Mouse (Mus musculus) forebrain, embryonic 11.5 days (tissue): ENCODE measurements around the gene Agap1. TPM values are rescaled to one million over a fixed set of nuclear protein-coding genes. Genes with fewer than 3 reads are reported as not detected.

Experiments
- ATAC-seq: fragments of 200-750 bp; cut with Nextera tagmentation; replicated peaks from 2 replicates; pipeline ENCODE4 v1.8.0; 2017; ENCODE audit warnings: moderate TSS enrichment; ENCODE audit not compliant: low FRiP score
- DNase-seq: peaks from one replicate; pipeline ENCODE4 v3.0.0-alpha.2; 2017; ENCODE audit warnings: low spot score
- H3K27ac ChIP-seq: fragments of 300-500 bp; sonication (generic); 2 replicates; pipeline ENCODE4 v1.5.1; 2014; ENCODE audit warnings: low read depth, low read length
- H3K27me3 ChIP-seq: fragments of 300-500 bp; sonication (generic); 2 replicates; pipeline ENCODE4 v1.6.1; 2014; ENCODE audit warnings: mild to moderate bottlenecking, low read length, mixed read lengths; ENCODE audit not compliant: control insufficient read depth, insufficient read depth
- H3K36me3 ChIP-seq: fragments of 300-500 bp; sonication (generic); 2 replicates; pipeline ENCODE4 v1.6.1; 2014; ENCODE audit warnings: mild to moderate bottlenecking, low read length, moderate library complexity, mixed read lengths; ENCODE audit not compliant: control insufficient read depth, insufficient read depth
- H3K4me1 ChIP-seq: fragments of 300-500 bp; sonication (generic); replicated peaks from 2 replicates; pipeline ENCODE4 v1.6.1; 2014; ENCODE audit warnings: low read length, mixed read lengths; ENCODE audit not compliant: control insufficient read depth, insufficient read depth
- H3K4me2 ChIP-seq: fragments of 300-500 bp; sonication (generic); 2 replicates; pipeline ENCODE4 v1.6.1; 2014; ENCODE audit warnings: low read depth, mild to moderate bottlenecking, low read length, moderate library complexity, mixed read lengths; ENCODE audit not compliant: severe bottlenecking
- H3K4me3 ChIP-seq: fragments of 300-500 bp; sonication (generic); 2 replicates; pipeline ENCODE4 v1.5.1; 2014; ENCODE audit warnings: low read depth, low read length
- H3K9ac ChIP-seq: fragments of 300-500 bp; sonication (generic); 2 replicates; pipeline ENCODE4 v1.6.1; 2014; ENCODE audit warnings: low read length
- H3K9me3 ChIP-seq: fragments of 300-500 bp; sonication (generic); 2 replicates; pipeline ENCODE4 v1.6.1; 2016; ENCODE audit warnings: low read length, mixed read lengths; ENCODE audit not compliant: control insufficient read depth
- WGBS: fragments of 180-500 bp; shearing (Covaris S2); extraction: QIAGEN DNeasy Blood & Tissue Kit; methylation state at CpG from one replicate; pipeline ENCODE4 v1.1.7; 2014; 5-methylcytosine and 5-hydroxymethylcytosine counted together
- polyA plus RNA-seq: library from polyadenylated mRNA; unstranded; fragments of >200 nt; fragmentation: Nextera tagmentation; extraction: Ambion mirVana; gene quantifications from 2 replicates; pipeline ENCODE4 v1.2.1, GENCODE M21; 2014

Gene Agap1
- polyA plus RNA-seq, 1 experiment from 2014 or later = 36.1 TPM

GRCm38 (mm10) chr1:89465417-89466002 is 10.9 kb downstream of the Agap1 start:
- ATAC-seq (no peak), DNase-seq (no peak)
- Histone ChIP-seq H3K27ac (no peak overlapping the region), H3K4me1 (peaks cover 30% of the 10 kb centered on the region), H3K36me3 (no peaks in the 10 kb centered on the region), H3K9ac (no peak overlapping the region), H3K4me2 (no peak overlapping the region), H3K4me3 (no peak overlapping the region), H3K9me3 (no peaks in the 10 kb centered on the region), H3K27me3 (no peaks in the 10 kb centered on the region)
- 15% methylated on average over 5 of the region's 5 CpGs for WGBS

GRCm38 (mm10) chr1:89467321-89468069 is 12.9 kb downstream of the Agap1 start:
- Histone ChIP-seq H3K27ac (no peak overlapping the region), H3K9ac (no peak overlapping the region), H3K36me3 (no peaks in the 10 kb centered on the region), H3K27me3 (no peaks in the 10 kb centered on the region), H3K9me3 (no peaks in the 10 kb centered on the region), H3K4me1 (peaks cover 30% of the 10 kb centered on the region), H3K4me3 (no peak overlapping the region), H3K4me2 (no peak overlapping the region)
- WGBS = 31% methylated on average over 6 of the region's 6 CpGs
- DNase-seq (no peak), ATAC-seq (no peak)

DNA sequence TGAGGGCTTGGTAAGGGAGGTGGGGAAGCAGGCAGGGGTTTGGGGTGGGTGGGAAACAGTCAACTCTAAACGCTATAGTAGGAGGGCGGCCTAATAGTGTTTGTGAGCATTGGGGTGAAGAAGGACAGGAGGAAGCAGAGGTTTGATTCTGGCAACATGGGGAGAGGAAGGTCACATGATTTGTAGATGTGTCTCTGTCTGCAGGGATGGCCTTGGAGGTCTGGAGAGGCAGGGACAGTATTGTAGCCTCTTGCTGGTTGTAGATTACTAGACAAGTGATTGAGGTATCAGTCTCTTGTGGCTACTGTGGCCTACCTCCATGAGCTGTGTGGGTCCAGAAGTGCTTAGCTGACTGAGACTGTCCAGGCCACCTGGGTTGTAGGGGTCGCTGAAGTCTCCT is 13.5 kb downstream of the Agap1 start:
- H3K27me3 ChIP-seq = no peaks in the 10 kb centered on the region
- H3K4me2 ChIP-seq = no peak overlapping the region
- peaks cover 30% of the 10 kb centered on the region for H3K4me1 ChIP-seq
- no peak overlapping the region for H3K4me3 ChIP-seq
- no peaks in the 10 kb centered on the region for H3K36me3 ChIP-seq
- no peaks in the 10 kb centered on the region for H3K9me3 ChIP-seq
- no peak overlapping the region for H3K9ac ChIP-seq
- DNase-seq (no peak), ATAC-seq (no peak)
- WGBS = 78% methylated on average over 3 of the region's 3 CpGs
- H3K27ac ChIP-seq = no peak overlapping the region

DNA sequence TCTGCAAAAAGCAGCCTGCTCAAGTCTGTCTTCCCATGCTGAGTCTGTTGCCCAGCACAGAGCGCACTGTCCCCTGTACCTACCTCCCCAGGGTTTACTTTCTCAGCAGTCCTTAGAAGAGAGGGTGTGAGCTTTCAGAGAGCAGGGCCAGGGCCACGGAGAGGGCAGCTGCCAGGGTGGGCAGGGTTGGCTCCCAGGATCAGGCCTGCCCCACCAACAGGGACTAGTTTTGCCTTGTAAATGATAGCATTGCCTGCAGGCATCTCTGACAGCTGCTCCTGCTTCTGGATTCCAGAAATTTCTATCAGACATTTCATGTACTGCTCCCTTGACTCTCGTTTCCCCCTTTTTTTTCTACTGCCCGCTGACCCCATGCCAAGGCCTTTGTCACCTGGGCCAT is 16.8 kb downstream of the Agap1 start:
- no peak overlapping the region for H3K9ac ChIP-seq
- DNase-seq = no peak
- no peak for ATAC-seq
- no peaks in the 10 kb centered on the region for H3K36me3 ChIP-seq
- 65% methylated on average over 4 of the region's 4 CpGs for WGBS
- no peak overlapping the region for H3K4me2 ChIP-seq
- no peaks in the 10 kb centered on the region for H3K27me3 ChIP-seq
- no peaks in the 10 kb centered on the region for H3K9me3 ChIP-seq
- H3K4me1 ChIP-seq = peaks cover 18% of the 10 kb centered on the region
- H3K27ac ChIP-seq = no peak overlapping the region
- no peak overlapping the region for H3K4me3 ChIP-seq

DNA sequence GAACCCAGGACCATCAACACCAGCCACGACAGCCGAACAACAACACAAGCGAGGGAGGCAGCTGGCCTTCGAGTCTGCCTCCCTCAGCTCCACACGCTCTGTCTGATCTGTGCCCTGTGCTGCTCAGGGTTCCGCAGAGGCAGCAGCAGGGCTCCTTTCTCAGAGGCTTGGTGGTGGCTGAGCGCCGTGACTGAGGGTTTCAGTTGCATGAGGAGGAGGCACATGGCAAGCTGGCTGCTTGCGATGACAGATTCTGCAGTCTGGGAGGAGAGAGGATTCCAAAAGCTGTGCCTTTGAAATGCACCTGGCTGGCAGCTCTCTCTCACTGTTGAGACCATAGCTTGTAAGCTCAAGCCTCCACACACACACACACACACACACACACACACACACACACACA is 17.3 kb downstream of the Agap1 start:
- ATAC-seq (no peak), DNase-seq (no peak)
- Histone ChIP-seq H3K4me3 (no peak overlapping the region), H3K27ac (no peak overlapping the region), H3K4me2 (no peak overlapping the region), H3K36me3 (no peaks in the 10 kb centered on the region), H3K9me3 (no peaks in the 10 kb centered on the region), H3K27me3 (no peaks in the 10 kb centered on the region), H3K9ac (no peak overlapping the region), H3K4me1 (peaks cover 13% of the 10 kb centered on the region)
- 86% methylated on average over 9 of the region's 9 CpGs for WGBS

- 88% methylated on average over 5 of the region's 5 CpGs for WGBS
Observed at GRCm38 (mm10) chr1:89473946-89474345, 19.3 kb downstream of the Agap1 start.

GRCm38 (mm10) chr1:89474853-89475252 is 20.2 kb downstream of the Agap1 start:
- Histone ChIP-seq H3K4me3 (no peak overlapping the region), H3K9ac (no peak overlapping the region), H3K4me1 (no peaks in the 10 kb centered on the region; the same call in 1 of the 2 replicates), H3K27ac (no peak overlapping the region), H3K4me2 (no peak overlapping the region), H3K36me3 (no peaks in the 10 kb centered on the region), H3K27me3 (no peaks in the 10 kb centered on the region), H3K9me3 (no peaks in the 10 kb centered on the region)
- 73% methylated on average over 9 of the region's 9 CpGs for WGBS
- ATAC-seq (no peak), DNase-seq (no peak)

More at GRCm38 (mm10) chr1:89473946-89474345, 19.3 kb downstream of the Agap1 start:
- DNase-seq (no peak), ATAC-seq (no peak)
- Histone ChIP-seq H3K9me3 (no peaks in the 10 kb centered on the region), H3K27ac (no peak overlapping the region), H3K36me3 (no peaks in the 10 kb centered on the region), H3K4me3 (no peak overlapping the region), H3K4me1 (no peaks in the 10 kb centered on the region; the same call in 1 of the 2 replicates), H3K9ac (no peak overlapping the region), H3K27me3 (no peaks in the 10 kb centered on the region), H3K4me2 (no peak overlapping the region)

DNA sequence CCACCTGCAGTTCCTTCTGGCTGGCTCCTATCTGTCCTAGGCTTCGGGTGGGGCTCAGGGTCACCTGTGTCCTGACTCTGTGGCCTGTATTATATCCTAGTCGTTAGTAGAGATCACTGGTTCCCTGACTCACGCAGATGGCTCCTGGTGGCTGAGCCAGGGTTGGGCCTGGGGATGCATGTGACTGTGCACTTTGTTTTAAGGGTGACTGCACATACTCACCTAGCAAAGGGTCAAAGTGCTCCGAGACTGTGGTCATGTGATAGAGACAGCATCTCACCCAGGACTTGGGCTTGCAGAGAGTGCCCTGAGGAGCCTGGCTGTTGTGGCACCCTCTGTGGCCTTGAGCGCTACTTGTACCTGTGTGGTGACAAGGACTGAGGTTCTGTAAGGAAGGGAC is 22.4 kb downstream of the Agap1 start:
- Histone ChIP-seq H3K4me3 (no peak overlapping the region), H3K36me3 (no peaks in the 10 kb centered on the region), H3K9ac (no peak overlapping the region), H3K9me3 (no peaks in the 10 kb centered on the region), H3K4me2 (no peak overlapping the region), H3K4me1 (peaks cover 7% of the 10 kb centered on the region; the same call in 1 of the 2 replicates), H3K27ac (no peak overlapping the region), H3K27me3 (no peaks in the 10 kb centered on the region)
- ATAC-seq (no peak), DNase-seq (no peak)
- 86% methylated on average over 5 of the region's 5 CpGs for WGBS
